Mouse (Mus musculus) hematopoietic stem cell, adult 5-6 weeks (primary cell): ENCODE data around the gene Opn3. TPM values are rescaled to one million over a fixed set of nuclear protein-coding genes. Genes with fewer than 3 reads are reported as not detected.

ENCODE experiments used
- ATAC-seq, 2 experiments: fragments of 125-278 bp in 1 of 2; replicated peaks in 1 of 2; 2 replicates each; pipeline ENCODE4 v1.8.0; 2016 to 2017; ENCODE audit warnings: inconsistent platforms in 2 of 2, mild to moderate bottlenecking in 2 of 2, moderate number of reproducible peaks in 2 of 2, low read depth in 1 of 2, moderate TSS enrichment in 1 of 2; ENCODE audit not compliant: low FRiP score in 2 of 2, poor library complexity in 2 of 2, severe bottlenecking in 2 of 2, insufficient read depth in 1 of 2, low TSS enrichment in 1 of 2
- total RNA-seq: library from RNA; stranded (forward); fragments of 172-1452, 232-1000 nt; gene quantifications from 2 replicates; pipeline ENCODE4 v1.2.3, GENCODE M21; 2017

Opn3 gene
- total RNA-seq, 1 experiment from 2014 or later: 0.60 TPM

- ATAC-seq: peak; percentile 98 to 99
Observed at GRCm38 (mm10) chr1:175625257-175625879, 67.2 kb downstream of the Opn3 start, which contains the start of gene Fh1. Fh1 (minus strand) TSS chr1:175625635.

- ATAC-seq: no peak
Observed at GRCm38 (mm10) chr1:175623656-175624055, 68.9 kb downstream of the Opn3 start.

DNA sequence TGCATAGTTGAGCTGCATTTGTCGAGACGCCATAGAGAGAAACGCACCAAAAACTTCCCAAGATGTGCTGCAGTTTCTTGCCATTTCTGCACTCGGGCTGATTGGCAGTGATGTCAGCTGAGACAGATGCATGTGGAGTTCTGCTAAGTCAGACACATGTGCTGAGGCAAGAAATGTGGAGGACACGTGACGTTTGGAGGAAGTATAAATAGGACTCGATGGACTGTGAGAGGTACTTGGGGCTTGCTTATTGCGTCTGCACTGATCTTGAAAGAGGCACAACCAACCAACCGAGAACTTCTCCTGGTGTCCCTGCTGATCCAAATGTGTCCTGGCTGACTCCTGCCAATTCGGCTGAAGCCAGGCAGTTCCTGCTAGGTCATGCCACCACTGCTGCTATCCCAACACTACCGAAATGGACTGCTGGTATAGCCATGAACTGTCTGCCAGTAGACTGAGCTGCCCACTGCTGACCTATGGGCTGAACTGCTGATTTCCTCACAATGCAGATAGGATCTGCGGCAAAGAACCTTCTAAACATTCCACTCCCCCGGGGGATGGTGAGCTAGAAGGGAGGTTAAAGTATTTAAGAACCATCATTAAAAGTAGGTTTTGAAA is 72.7 kb downstream of the Opn3 start, which contains the start of gene Kmo:
TSS of gene Kmo (plus strand) at position 568 of the 618 bp plus-strand sequence.
- no peak for ATAC-seq

DNA sequence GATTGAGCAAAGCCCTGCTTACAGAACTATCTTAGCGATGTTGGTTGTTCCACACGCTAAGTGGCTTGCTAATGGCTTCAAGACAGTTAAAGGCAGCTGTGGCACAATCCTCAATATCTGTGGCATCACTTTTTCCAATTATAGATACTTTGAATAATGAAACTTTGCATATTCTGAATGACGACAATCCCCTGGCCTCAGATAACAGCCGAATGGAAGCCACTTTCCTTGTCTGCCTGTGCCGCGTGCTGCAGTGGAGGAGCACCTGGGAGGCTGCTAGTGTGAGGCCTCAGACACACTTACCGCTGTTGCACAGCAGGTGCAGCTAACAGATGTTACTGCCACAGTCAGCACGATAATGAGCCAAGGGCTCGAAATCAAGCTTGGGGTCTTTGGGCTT is 77.6 kb downstream of the Opn3 start:
- no peak for ATAC-seq

Other genes starting within 250 kb of the Opn3 start
- not detected in 2 replicates for gene Rgs7, start 200.3 kb downstream of the Opn3 start, total RNA-seq
- 2.3 and 4.4 TPM in 2 replicates for gene Kmo, start 72.4 kb downstream of the Opn3 start, total RNA-seq
- gene Fh1, start 67.1 kb downstream of the Opn3 start, total RNA-seq: 56.8 and 71.8 TPM in 2 replicates
- 10.2 and 11.0 TPM in 2 replicates for gene Chml, start 125 bp upstream of the Opn3 start, total RNA-seq
- gene Wdr64, start 5.8 kb upstream of the Opn3 start, total RNA-seq: not detected in 2 replicates
- 24.1 and 41.0 TPM in 2 replicates for gene Exo1, start 187.8 kb upstream of the Opn3 start, total RNA-seq
- gene Gm38100, start 227.6 kb upstream of the Opn3 start, total RNA-seq: 0.38 TPM in 1 of 2 replicates, not detected in the other